ENCODE assay signal across 8 mouse cellular contexts in the genomic region with DNA sequence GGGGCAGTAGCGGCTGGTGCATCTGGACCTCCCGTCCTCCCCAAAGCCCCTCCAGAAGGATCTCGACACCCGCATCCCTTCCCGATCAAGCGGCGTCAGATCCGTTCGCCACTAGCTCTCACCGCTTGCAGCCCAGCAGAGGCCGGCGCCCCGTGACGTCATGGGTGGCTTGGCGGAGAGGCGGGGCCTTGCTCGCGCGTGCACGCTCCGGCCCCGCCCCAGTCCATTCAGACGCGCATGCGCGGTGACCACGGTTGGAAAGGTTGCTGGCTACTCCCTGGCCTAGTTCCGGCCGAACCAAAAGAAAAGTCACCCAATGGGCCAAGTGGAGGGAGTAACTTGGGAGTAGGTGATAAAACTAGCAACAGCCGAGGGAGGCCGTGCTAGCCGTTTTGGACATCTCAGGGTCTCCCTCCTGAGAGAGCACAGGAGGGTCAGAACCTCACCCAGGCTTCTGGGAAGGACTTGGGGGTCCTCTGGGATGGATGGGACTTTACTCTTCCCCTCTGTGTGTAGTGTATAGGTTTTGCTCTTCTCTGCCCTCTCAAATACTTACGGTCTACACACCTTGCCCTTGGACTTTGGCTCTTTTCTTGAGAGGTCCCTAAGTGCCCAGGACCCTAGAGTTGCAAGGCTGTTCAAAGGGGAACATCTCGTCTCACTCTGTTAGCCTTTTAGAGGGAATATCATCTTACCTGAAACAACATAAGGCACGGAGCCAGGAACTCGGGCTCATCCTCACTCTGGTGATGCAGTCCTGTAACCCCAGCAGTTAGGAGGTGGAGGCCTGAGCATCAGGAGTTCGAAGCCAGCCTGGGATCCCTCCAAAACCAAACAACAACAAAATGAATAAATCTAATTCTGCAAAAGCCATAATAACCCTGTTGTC. TPM values are rescaled to one million over a fixed set of nuclear protein-coding genes. Genes with fewer than 3 reads are reported as not detected.
DNase-seq lines count a peak whose midpoint lies in the region; ATAC-seq and TF ChIP-seq lines count a peak whose summit lies in the region.

No protein-coding gene starts in this region.

- H3K4me1 ChIP-seq in bone marrow, adult 2 months (ENCODE audit: control insufficient read depth, insufficient read depth, low read length): peaks cover 2% of the 10 kb centered on the region; the same call in 1 of the 2 replicates
- H3K4me1 ChIP-seq in embryonic facial prominence, embryonic 15.5 days: peaks cover 17% of the 10 kb centered on the region
- peaks cover 17% of the 10 kb centered on the region for H3K4me1 ChIP-seq in heart, embryonic 10.5 days
- H3K4me1 ChIP-seq in kidney, embryonic 15.5 days: peaks cover 16% of the 10 kb centered on the region

- peak; percentile 94 for DNase-seq in 416B (ENCODE audit: low read depth)
- DNase-seq in heart, embryonic 10.5 days (ENCODE audit: low spot score): peak; percentile 98
- DNase-seq in liver: peak; percentile 99
- DNase-seq in spleen, postnatal 4 days (ENCODE audit: low spot score in 2 of 2): peak; percentile 98 to 100

- TF ChIP-seq CTCF in bone marrow, adult 2 months (IDR thresholded peaks at IDR 0.05; ENCODE audit: control insufficient read depth, insufficient read depth, low read length): no peak

- peak overlapping the region; percentile 82 for H3K27ac ChIP-seq in bone marrow, adult 2 months (ENCODE audit: control insufficient read depth, insufficient read depth, low read depth, low read length, poor library complexity)
- peak overlapping the region; percentile 72 for H3K27ac ChIP-seq in embryonic facial prominence, embryonic 15.5 days (replicated peaks)
- H3K27ac ChIP-seq in heart, embryonic 10.5 days: peak overlapping the region; percentile 92
- H3K27ac ChIP-seq in kidney, embryonic 15.5 days: peak overlapping the region; percentile 82

- ATAC-seq in embryonic facial prominence, embryonic 15.5 days (ENCODE audit: insufficient number of reproducible peaks, low FRiP score, low TSS enrichment, low read depth): peak; percentile 92
- ATAC-seq in kidney, embryonic 15.5 days (replicated peaks; ENCODE audit: low FRiP score): peak; percentile 95
- ATAC-seq in monocyte, adult 5-6 weeks (replicated peaks; ENCODE audit: insufficient number of reproducible peaks, low FRiP score, low TSS enrichment, poor library complexity, severe bottlenecking): peak; percentile 91

- H3K9ac ChIP-seq in embryonic facial prominence, embryonic 15.5 days: peak overlapping the region; percentile 68
- peak overlapping the region; percentile 75 for H3K9ac ChIP-seq in kidney, embryonic 15.5 days

- no peaks in the 10 kb centered on the region for H3K27me3 ChIP-seq in embryonic facial prominence, embryonic 15.5 days
- H3K27me3 ChIP-seq in heart, embryonic 10.5 days (ENCODE audit: insufficient read depth, poor library complexity, severe bottlenecking): no peaks in the 10 kb centered on the region
- H3K27me3 ChIP-seq in kidney, embryonic 15.5 days: no peaks in the 10 kb centered on the region

- peak overlapping the region; percentile 84 for H3K4me3 ChIP-seq in bone marrow, adult 2 months (replicated peaks; ENCODE audit: control insufficient read depth, low read depth, low read length)
- H3K4me3 ChIP-seq in embryonic facial prominence, embryonic 15.5 days (replicated peaks): peak overlapping the region; percentile 75
- peak overlapping the region; percentile 71 for H3K4me3 ChIP-seq in heart, embryonic 10.5 days
- peak overlapping the region; percentile 71 for H3K4me3 ChIP-seq in kidney, embryonic 15.5 days (replicated peaks)

- peak; percentile 95 for TF ChIP-seq POLR2A in bone marrow, adult 2 months (IDR thresholded peaks at IDR 0.05; ENCODE audit: borderline replicate concordance, control insufficient read depth, low read depth, low read length)

- WGBS in bone marrow, adult 2 months: 13% methylated on average over 37 of the region's 37 CpGs
- WGBS in embryonic facial prominence, embryonic 15.5 days: 10% methylated on average over 37 of the region's 37 CpGs
- 11% methylated on average over 37 of the region's 37 CpGs for WGBS in heart, embryonic 10.5 days
- 9% methylated on average over 37 of the region's 37 CpGs for WGBS in kidney, embryonic 15.5 days

- H3K4me2 ChIP-seq in embryonic facial prominence, embryonic 15.5 days (replicated peaks): peak overlapping the region; percentile 71
- peak overlapping the region; percentile 81 for H3K4me2 ChIP-seq in kidney, embryonic 15.5 days

- no peaks in the 10 kb centered on the region for H3K36me3 ChIP-seq in embryonic facial prominence, embryonic 15.5 days
- no peaks in the 10 kb centered on the region for H3K36me3 ChIP-seq in heart, embryonic 10.5 days
- no peaks in the 10 kb centered on the region for H3K36me3 ChIP-seq in kidney, embryonic 15.5 days

- no peaks in the 10 kb centered on the region for H3K9me3 ChIP-seq in embryonic facial prominence, embryonic 15.5 days (replicated peaks)
- no peaks in the 10 kb centered on the region for H3K9me3 ChIP-seq in heart, embryonic 10.5 days
- H3K9me3 ChIP-seq in kidney, embryonic 15.5 days (replicated peaks): no peaks in the 10 kb centered on the region

RNA-seq across cellular contexts. Expression of a gene that starts 13.8 kb away (rescaled TPM):
- 113 and 149 TPM in 2 replicates for polyA plus RNA-seq in bone marrow, adult 2 months (2011; ENCODE audit: insufficient read depth, insufficient read length, low replicate concordance, missing spikeins)
- polyA plus RNA-seq in embryonic facial prominence, embryonic 15.5 days (2015; fragmentation: Nextera tagmentation; extraction: Ambion mirVana): 50.4 and 50.6 TPM in 2 replicates
- 33.2 and 39.2 TPM in 2 replicates for polyA plus RNA-seq in heart, embryonic 10.5 days (2016; fragmentation: Nextera tagmentation; extraction: Ambion mirVana)
- polyA plus RNA-seq in kidney, embryonic 15.5 days (2015; fragmentation: Nextera tagmentation; extraction: Ambion mirVana): 45.8 and 54.2 TPM in 2 replicates
- total RNA-seq in monocyte, adult 5-6 weeks (2017): 37.9 to 49.8 TPM (median 38.3 TPM) in 3 replicates

RNA-seq across cellular contexts. Expression of a gene that starts 24.4 kb away (rescaled TPM):
- 39.9 and 76.2 TPM in 2 replicates for polyA plus RNA-seq in bone marrow, adult 2 months (2011; ENCODE audit: insufficient read depth, insufficient read length, low replicate concordance, missing spikeins)
- polyA plus RNA-seq in embryonic facial prominence, embryonic 15.5 days (2015; fragmentation: Nextera tagmentation; extraction: Ambion mirVana): 34.7 and 37.0 TPM in 2 replicates
- 18.6 and 20.7 TPM in 2 replicates for polyA plus RNA-seq in heart, embryonic 10.5 days (2016; fragmentation: Nextera tagmentation; extraction: Ambion mirVana)
- polyA plus RNA-seq in kidney, embryonic 15.5 days (2015; fragmentation: Nextera tagmentation; extraction: Ambion mirVana): 28.5 and 31.6 TPM in 2 replicates
- total RNA-seq in monocyte, adult 5-6 weeks (2017): 37.3 to 57.4 TPM (median 43.2 TPM) in 3 replicates

RNA-seq across cellular contexts. Expression of a gene that starts 30.3 kb away (rescaled TPM):
- polyA plus RNA-seq in bone marrow, adult 2 months (2011; ENCODE audit: insufficient read depth, insufficient read length, low replicate concordance, missing spikeins): 4.0 and 17.3 TPM in 2 replicates
- 19.1 and 20.2 TPM in 2 replicates for polyA plus RNA-seq in embryonic facial prominence, embryonic 15.5 days (2015; fragmentation: Nextera tagmentation; extraction: Ambion mirVana)
- polyA plus RNA-seq in heart, embryonic 10.5 days (2016; fragmentation: Nextera tagmentation; extraction: Ambion mirVana): 15.5 and 21.3 TPM in 2 replicates
- 15.5 and 17.0 TPM in 2 replicates for polyA plus RNA-seq in kidney, embryonic 15.5 days (2015; fragmentation: Nextera tagmentation; extraction: Ambion mirVana)
- 7.9 to 31.1 TPM (median 16.9 TPM) in 3 replicates for total RNA-seq in monocyte, adult 5-6 weeks (2017)

RNA-seq across cellular contexts. Expression of a gene that starts 36.2 kb away (rescaled TPM):
- polyA plus RNA-seq in bone marrow, adult 2 months (2011; ENCODE audit: insufficient read depth, insufficient read length, low replicate concordance, missing spikeins): 38.1 and 59.7 TPM in 2 replicates
- 84.4 and 92.0 TPM in 2 replicates for polyA plus RNA-seq in embryonic facial prominence, embryonic 15.5 days (2015; fragmentation: Nextera tagmentation; extraction: Ambion mirVana)
- polyA plus RNA-seq in heart, embryonic 10.5 days (2016; fragmentation: Nextera tagmentation; extraction: Ambion mirVana): 79.1 and 92.0 TPM in 2 replicates
- polyA plus RNA-seq in kidney, embryonic 15.5 days (2015; fragmentation: Nextera tagmentation; extraction: Ambion mirVana): 88.9 and 91.0 TPM in 2 replicates
- total RNA-seq in monocyte, adult 5-6 weeks (2017): 19.2 to 46.1 TPM (median 34.5 TPM) in 3 replicates

RNA-seq across cellular contexts. Expression of a gene that starts 36.6 kb away (rescaled TPM):
- 77.2 and 107 TPM in 2 replicates for polyA plus RNA-seq in bone marrow, adult 2 months (2011; ENCODE audit: insufficient read depth, insufficient read length, low replicate concordance, missing spikeins)
- 26.8 and 33.3 TPM in 2 replicates for polyA plus RNA-seq in embryonic facial prominence, embryonic 15.5 days (2015; fragmentation: Nextera tagmentation; extraction: Ambion mirVana)
- polyA plus RNA-seq in heart, embryonic 10.5 days (2016; fragmentation: Nextera tagmentation; extraction: Ambion mirVana): 31.1 and 35.0 TPM in 2 replicates
- polyA plus RNA-seq in kidney, embryonic 15.5 days (2015; fragmentation: Nextera tagmentation; extraction: Ambion mirVana): 36.8 and 40.1 TPM in 2 replicates
- 11.0 to 39.0 TPM (median 11.8 TPM) in 3 replicates for total RNA-seq in monocyte, adult 5-6 weeks (2017)

Comparison
In these comparisons a context has a peak if more than half of its experiments do, and no peak if none do; other contexts are left out.
1. Peak in every context shown above with its lines: DNase-seq, ATAC-seq, H3K4me3 ChIP-seq and H3K27ac ChIP-seq.